Mouse (Mus musculus): Measurements from ENCODE around the gene Atmin. TPM values are rescaled to one million over a fixed set of nuclear protein-coding genes. Genes with fewer than 3 reads are reported as not detected.

The Atmin gene
- total RNA-seq, 2 experiments from 2014 or later = 37.0 to 42.9 TPM

Other genes starting within 250 kb of the Atmin start
- 1 to 10 TPM; 8.3 to 9.7 TPM for gene Cdyl2, start 210.4 kb upstream of the Atmin start, total RNA-seq (2021)
- 10 to 100 TPM; 13.2 to 17.6 TPM for gene Cmc2, start 21.9 kb upstream of the Atmin start, total RNA-seq (2021)
- 1 to 10 TPM; 1.2 to 1.3 TPM for gene Cenpn, start 21.7 kb upstream of the Atmin start, total RNA-seq (2021)
- 1 to 10 TPM; 8.1 to 8.5 TPM for gene 1700030J22Rik, start 35.6 kb downstream of the Atmin start, total RNA-seq (2021)
- 10 to 100 TPM; 42.0 to 45.7 TPM for gene Gcsh, start 50.1 kb downstream of the Atmin start, total RNA-seq (2021)
- gene Pkd1l2, start 139.1 kb downstream of the Atmin start, total RNA-seq (2021) = under 1 TPM in 1 of 2 experiments, not detected in 1; 0.10 TPM
- not detected for gene Bco1, start 152.5 kb downstream of the Atmin start, total RNA-seq (2021)
- 10 to 100 TPM; 15.0 to 18.3 TPM for gene Gan, start 214.7 kb downstream of the Atmin start, total RNA-seq (2021)

Data from layer of hippocampus, postnatal 25 days (tissue).